Mouse (Mus musculus): ENCODE data around the gene Grk4.
"Not testable (repeated sequence)": the region's sequence is repeated elsewhere in the genome, so short reads cannot be mapped to it uniquely, and the experiment has no call there.

The Grk4 gene

DNA sequence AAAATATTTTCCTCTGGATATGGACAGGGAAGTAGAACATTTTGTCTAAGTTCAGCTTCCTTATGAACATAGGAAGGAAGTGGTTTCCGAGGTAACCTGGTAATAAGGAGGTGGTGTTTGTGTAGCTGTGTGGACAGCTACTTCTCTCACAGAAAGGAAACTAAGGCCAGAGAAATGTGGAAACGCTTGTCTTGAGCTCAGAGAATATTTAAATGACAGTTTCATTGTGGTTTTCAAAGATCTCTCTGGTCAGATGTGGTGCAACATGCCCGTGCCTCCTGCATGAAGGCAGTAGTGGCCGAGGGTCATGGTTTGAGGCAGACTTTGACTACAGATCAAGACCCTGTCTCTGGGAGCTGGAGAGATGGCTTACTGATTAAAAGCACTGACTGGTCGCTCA, 35.3 kb downstream of the Grk4 start:
- no peak for DNase-seq (ENCODE audit: extremely low read depth, insufficient read length, low spot score)

DNA sequence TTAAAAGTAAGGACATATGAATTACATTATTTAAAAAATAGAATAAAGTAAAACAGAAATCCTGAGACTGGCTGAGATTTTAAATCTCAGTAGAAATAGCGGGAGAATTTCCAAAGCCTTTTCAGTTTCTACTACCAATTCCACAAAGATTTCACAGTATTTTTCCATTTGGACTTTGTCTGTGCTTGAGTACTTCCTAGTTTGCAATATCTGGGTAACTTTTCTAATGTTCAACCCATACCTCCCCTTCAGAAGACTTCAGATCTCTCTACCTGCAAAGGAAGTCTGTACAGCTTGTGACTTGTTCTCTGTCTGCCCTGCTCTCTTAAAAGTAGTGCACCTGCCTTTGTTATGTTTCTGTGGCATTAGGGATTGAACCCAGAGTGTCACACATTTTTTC, 48.3 kb downstream of the Grk4 start:
- DNase-seq (ENCODE audit: extremely low read depth, insufficient read length, low spot score) = no peak

DNA sequence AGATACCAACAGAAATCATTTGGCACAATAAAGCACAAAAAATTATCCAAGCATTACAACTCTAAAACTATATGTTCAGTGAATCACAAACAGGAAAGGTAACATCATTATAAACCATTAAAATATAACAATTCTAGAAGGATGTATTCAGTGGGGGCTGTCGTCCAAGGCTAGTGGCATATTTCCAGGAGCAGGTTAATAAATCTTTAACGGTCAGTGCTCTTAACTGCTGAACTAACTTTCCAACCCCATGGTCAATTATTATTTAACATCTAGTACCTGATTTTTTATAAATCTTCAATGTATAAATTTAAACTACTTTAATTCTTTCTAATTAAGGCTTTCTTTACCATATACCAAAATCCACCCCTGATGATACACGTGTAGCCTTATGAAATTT, 54.2 kb downstream of the Grk4 start:
- not testable (repeated sequence) for DNase-seq (ENCODE audit: extremely low read depth, insufficient read length, low spot score)

DNA sequence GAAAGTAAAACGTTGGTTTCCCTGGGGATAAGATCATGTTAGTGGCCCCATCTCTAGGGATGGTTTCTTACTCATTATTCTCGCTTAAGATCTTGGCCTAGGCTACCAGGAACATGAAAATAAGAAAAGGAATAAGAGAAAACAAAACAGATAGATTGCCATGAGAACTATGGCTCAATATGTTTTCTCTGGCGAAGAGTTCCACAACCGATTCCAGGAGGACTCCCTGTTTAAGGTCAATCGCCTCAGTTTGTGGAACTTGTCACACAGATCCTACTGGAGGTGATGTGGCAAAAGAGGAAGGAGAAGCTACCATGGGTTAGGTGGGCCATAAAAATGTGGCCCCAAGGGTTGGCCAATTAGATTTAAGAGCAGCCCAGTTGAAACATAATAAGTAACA, 54.6 kb downstream of the Grk4 start:
- DNase-seq (ENCODE audit: extremely low read depth, insufficient read length, low spot score) = no peak

DNA sequence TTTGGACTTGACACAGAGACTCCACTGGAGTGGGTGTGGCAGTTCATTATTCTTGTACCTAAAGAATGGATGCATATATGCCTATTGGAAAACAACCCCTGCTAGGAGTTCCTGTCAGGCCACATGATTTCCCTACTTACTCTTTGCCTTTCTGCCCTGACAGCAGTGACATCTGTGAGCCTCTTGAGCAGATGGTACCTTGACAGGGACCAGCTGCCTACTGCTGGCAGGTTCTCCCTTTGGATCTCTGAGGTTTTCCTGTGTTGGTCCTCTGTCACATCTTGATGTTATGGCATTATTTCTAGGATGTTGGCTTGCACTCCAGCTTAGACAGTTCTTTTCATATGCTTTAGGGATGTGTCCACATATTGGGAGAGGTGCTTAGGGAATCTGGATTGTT, 69.0 kb downstream of the Grk4 start:
- no peak for DNase-seq (ENCODE audit: extremely low read depth, insufficient read length, low spot score)

DNA sequence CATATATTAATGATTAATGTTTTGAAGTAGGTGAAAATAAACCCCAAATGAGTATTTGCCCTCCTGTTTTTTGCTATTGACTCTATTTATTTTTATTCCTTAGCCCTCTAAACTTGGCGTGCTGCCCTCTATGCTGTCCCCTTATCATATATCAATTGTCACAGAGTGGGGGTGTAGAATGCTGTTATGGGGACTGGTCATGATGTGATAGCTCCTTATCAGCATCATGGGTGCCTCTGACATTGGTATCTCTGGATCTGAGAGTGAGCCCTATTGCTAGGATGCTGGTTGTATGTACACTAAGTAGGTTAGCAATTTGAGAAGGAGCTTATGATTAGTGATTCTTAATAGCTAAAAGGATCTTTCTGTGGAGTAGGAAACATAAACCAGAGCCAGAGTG, 70.1 kb downstream of the Grk4 start:
- no peak for DNase-seq (ENCODE audit: extremely low read depth, insufficient read length, low spot score)

DNA sequence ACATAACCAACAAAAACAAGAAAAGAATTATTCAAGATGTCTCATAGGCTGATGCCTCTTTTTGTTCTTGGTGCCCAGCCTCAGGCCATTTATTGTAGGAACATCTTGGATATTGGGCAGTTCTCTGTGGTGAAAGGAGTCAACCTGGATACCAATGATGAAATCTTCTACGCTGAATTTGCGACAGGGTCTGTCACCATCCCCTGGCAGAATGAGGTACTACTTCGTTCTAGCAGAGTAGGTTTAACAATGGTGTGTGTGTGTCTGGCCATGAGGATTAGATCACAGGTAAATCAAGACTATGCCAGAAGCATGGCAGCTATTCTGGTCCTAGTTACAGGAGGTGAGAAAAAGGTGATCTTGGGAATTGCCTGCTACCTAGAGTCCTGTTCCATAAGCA, 91.3 kb downstream of the Grk4 start:
- DNase-seq (ENCODE audit: extremely low read depth, insufficient read length, low spot score) = no peak

DNA sequence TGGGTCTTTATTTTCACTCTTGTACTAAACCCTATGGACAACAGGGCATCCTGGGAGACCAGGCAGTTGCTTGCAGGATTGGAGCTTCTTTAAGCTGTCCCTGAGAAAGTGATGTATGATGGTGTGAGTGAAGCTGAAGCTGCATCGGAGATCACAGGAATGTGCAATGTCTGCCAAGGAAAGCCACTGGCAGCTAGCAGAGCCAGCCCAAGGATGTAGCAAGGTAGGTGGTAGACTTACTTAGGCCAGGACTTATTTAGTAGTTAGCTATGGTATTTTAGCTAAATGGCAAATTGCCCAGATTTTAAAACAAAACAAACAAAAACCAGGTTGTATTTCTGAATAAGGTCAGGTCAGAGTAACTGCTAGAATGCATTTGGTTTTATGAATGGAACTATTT, 98.6 kb downstream of the Grk4 start:
- DNase-seq (ENCODE audit: extremely low read depth, insufficient read length, low spot score) = peak; percentile 11

DNA sequence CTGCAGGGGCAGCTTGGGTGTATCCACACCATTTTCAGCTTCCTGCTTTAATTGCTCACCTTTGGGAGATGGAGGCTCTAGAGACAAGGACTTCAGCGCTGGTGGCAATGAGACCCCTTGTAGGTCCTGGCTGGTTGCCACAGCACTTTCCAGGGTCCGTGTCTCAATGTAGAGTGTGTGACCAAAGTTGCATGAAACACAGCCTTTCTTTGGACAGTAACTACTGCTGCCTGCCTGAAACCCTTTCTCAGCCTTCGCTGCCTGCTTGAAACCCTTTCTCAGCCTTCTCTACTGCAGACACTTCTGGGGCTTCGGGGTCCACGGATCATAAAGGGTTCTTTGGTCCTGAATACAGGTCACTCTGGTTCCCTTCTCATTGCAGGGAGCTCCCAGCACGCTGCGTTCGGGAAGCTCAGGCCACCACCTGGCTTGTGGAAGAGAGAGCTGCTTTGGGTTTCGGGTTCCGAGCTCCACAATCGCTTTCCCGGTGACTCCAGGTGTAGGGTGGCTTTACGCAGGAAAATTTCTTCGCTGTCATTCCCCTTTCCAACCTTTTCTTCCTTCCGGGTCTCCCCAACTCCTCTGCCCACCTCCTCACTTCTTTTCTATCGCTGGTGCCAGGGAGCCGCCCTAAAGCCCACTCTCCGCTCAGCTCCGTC, 100.8 kb downstream of the Grk4 start:
- no peak for DNase-seq (ENCODE audit: extremely low read depth, insufficient read length, low spot score)

DNA sequence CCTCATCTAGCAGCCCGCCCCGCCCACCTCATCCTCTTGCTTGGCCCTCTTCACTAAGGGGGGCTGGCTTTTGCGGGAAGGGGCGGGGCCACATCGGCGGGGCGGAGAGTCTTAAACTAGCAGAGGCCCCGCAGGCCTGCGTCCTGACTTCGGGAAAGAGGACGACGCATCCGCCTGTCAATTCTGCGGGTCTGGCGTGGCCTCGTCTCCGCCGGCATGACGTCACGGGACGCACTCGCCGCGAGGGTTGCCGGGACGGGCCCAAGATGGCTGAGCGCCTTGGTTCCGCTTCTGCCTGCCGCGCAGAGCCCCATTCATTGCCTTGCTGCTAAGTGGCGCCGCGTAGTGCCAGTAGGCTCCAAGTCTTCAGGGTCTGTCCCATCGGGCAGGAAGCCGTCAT, 101.3 kb downstream of the Grk4 start, which contains the start of gene Htt:
Gene Htt, plus strand, starts transcription at position 232 of the 400 bp plus-strand sequence.
- peak; percentile 96 for DNase-seq (ENCODE audit: extremely low read depth, insufficient read length, low spot score)

DNA sequence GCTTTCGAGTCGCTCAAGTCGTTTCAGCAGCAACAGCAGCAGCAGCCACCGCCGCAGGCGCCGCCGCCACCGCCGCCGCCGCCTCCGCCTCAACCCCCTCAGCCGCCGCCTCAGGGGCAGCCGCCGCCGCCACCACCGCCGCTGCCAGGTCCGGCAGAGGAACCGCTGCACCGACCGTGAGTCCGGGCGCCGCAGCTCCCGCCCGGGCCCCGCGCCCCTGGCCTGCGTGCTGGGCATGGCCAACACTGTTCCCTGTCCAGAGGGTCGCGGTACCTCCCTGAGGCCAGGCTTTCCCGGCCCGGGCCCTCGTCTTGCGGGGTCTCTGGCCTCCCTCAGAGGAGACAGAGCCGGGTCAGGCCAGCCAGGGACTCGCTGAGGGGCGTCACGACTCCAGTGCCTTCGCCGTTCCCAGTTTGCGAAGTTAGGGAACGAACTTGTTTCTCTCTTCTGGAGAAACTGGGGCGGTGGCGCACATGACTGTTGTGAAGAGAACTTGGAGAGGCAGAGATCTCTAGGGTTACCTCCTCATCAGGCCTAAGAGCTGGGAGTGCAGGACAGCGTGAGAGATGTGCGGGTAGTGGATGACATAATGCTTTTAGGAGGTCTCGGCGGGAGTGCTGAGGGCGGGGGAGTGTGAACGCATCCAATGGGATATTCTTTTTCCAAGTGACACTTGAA, 101.9 kb downstream of the Grk4 start:
- peak; percentile 63 for DNase-seq (ENCODE audit: extremely low read depth, insufficient read length, low spot score)

DNA sequence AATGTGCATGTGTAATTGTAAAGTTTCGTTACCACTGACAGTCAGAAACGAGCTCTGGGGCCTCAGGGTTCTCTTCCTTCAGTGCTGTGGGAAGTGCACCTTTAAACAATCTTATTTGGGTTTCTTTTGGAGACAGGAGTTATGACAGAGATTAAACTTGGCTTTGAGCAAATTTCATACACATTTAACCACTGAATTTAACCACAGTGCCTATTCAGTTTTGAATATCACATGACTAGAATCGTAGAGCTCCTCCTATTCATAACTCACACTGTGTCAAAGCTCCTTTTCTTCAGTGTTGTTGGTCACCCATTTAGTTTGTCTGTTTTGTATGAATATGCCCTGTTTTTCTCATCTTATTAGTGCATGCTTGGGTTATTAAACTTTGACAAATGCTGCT, 111.6 kb downstream of the Grk4 start:
- DNase-seq (ENCODE audit: extremely low read depth, insufficient read length, low spot score) = no peak

DNA sequence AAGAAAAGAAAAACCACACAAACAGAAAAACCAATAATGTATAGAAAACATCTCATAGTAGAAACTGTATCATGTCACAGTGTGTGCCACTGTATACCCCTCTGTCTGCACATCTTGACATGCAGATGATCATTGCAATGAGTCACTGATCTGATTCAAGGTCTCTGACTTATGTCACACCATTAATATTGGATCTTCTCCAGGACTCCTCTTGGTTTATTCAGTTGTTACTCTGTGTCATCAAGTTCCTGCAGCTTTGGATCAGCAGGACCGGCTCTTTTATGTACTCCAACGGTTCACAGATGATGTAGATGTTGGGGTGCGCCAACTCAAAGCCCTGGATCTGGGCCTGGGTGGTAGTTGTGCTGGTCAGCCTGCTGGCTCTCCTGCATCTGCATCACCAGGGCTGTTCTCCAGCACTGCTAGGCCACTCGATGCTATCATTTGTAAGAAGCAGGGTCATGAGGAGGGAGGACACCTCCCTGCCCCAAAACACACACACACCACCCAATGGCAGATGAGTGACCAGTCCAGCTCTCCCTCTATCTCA, 112.6 kb downstream of the Grk4 start:
- peak; percentile 22 for DNase-seq (ENCODE audit: extremely low read depth, insufficient read length, low spot score)

DNA sequence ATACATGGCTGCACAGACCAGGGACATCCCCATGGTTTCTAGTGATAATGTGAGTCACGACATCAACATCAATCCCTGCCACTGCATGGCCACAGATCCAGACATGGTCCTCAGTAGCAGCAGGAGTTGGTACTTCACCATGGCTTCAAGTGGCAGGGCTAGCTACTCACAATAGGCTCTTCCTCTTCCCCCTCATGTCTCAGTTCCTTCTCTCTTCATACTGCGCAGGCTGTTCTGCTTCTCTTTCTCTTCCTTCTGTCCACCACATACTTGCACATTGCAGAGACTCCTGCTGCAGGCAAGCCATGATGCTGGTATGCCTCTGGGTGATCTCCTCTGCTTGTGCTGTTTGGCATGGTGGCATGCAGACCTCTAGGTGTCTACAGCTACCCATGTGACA, 113.2 kb downstream of the Grk4 start:
- no peak for DNase-seq (ENCODE audit: extremely low read depth, insufficient read length, low spot score)

DNA sequence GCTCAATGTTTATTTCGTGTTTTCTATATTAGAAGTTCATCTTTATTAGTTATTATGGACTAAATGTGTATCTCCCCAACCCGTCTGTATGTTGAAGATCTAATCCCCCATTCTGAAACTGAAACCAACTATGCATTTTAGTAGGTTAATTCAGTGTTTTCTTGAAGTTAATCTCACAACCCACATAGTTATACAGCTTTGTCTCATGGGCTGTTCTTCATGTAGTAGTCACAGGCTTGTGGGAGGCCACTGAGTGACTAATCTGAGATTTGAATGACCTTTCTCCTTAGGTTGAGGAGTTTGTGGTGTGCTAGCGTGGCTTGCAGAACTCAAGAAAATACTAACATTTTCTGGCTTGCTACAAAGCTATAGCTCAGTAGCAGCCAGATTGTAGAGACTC, 124.8 kb downstream of the Grk4 start:
- DNase-seq (ENCODE audit: extremely low read depth, insufficient read length, low spot score) = no peak

DNA sequence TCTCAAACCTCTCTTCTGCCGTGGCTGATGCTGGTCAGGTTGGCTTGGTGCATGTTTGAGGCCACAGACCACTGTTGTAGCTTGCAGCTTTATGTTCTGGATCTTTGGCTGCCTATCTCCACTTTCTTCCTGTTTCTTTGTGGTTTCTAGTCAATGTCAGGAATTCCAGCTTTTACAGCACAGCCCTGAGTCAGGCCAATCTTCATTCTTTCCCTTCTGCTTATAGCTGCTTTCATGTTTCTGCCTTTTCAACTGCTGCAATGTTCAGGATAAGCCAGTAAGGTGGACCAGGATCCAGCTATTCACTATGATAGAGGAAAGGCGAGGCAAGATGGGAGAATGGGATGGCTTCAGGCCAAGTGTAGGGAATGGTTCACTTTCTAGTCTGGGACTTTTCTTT, 131.0 kb downstream of the Grk4 start:
- DNase-seq (ENCODE audit: extremely low read depth, insufficient read length, low spot score) = peak; percentile 26

DNA sequence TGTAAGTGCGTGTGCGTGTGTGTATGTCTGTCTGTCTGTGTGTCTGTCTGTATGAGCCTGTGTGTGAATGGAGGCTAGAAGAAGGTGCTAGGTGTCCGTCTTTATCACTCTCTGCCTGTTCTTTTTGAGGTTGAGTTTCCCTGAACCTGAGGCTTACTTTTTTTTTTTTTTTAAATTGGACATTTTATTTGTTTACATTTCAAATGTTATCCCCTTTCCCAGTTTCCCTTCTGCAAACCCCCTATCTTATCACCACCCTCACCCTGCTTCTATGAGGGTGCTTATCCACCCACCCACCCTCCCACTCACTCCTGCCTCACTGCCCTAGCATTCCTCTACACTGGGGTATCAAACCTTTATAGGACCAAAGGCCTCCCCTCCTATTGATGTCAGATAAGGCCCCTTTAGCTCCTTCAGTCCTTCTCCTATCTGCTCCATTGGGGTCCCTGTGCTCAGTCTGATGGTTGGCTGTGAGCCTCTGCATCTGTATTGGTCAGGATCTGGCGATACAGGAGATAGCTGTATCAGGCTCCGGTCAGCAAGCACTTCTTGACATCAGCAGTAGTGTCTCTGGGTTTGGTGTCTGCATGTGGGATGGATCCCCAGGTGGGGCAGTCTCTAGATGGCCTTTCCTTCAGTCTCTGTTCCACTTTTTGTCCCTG, 140.2 kb downstream of the Grk4 start:
- DNase-seq (ENCODE audit: extremely low read depth, insufficient read length, low spot score) = no peak
